Mouse (Mus musculus) urinary bladder, postnatal 36 days (tissue): Measurements from ENCODE around the gene Ear14.
"Not testable (repeated sequence)": the region's sequence is repeated elsewhere in the genome, so short reads cannot be mapped to it uniquely, and the experiment has no call there.

Experiments
- DNase-seq, 2 experiments: peaks; one replicate each; pipeline ENCODE4 v3.0.0; 2022; ENCODE audit warnings: low spot score in 2 of 2, mixed read lengths in 1 of 2

Gene Ear14

DNA sequence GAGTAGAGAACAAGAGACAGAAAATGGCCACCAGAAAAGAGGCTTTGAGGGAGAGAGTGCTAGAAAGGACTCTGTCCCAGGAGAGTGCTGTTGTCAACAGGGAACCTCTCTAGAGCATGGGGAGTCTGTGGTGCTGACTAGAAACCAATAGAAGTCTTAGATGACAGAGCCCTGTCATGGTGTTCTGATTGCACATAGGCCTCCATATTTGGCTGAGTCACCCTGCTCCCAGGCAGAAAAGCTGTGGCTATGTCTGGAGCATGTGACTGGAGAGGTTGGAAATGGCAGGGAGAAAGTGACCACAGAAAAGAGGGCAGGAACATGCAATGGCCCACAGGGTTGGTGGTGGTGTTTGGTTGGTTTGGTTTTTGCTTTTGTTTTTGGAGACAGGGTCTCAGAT, 49.0 kb downstream of the Ear14 start:
- not testable (repeated sequence) for DNase-seq

DNA sequence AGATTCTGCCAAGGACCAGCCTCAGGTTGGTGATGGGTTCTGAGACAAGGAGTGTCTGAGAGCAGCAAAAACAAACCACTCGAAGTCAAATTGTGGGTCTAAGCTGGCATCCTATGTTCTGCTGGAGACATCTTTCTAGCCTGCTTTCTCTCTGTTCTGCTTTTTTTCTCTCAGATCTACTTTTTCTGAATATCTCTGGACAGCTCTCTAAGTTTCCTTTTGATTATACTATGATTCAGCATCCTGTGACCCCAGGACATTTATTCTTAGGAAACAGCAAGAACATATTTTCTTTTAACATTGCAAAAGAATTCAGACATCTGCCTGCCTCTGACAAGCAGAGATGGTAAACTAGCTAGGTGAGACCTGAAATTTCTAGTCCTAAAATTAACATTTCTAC, 50.4 kb downstream of the Ear14 start:
- no peak for DNase-seq
